Mouse (Mus musculus): Measurements from ENCODE around the gene Mill2.

- TF ChIP-seq CTCF (IDR thresholded peaks at IDR 0.05; ENCODE audit: extremely low read depth, insufficient read depth, low read length) (no peak), POLR2A (IDR thresholded peaks at IDR 0.05; ENCODE audit: extremely low read depth, insufficient read depth, low read length) (no peak)
Observed at GRCm38 (mm10) chr7:18878691-18879090, 38.9 kb downstream of the Mill2 start.
